Mouse (Mus musculus) limb, embryonic 14.5 days (tissue): Measurements from ENCODE around the gene Selenoo. TPM values are rescaled to one million over a fixed set of nuclear protein-coding genes. Genes with fewer than 3 reads are reported as not detected.

ENCODE experiments used
- ATAC-seq: fragments of 200-750 bp; cut with Nextera tagmentation; 2 replicates; pipeline ENCODE4 v1.8.0; 2017; ENCODE audit warnings: low read depth, moderate number of reproducible peaks, moderate TSS enrichment; ENCODE audit not compliant: low FRiP score
- DNase-seq: peaks from one replicate; pipeline ENCODE4 v3.0.0-alpha.2; 2015; ENCODE audit warnings: low spot score
- H3K27ac ChIP-seq: fragments of 300-500 bp; sonication (generic); replicated peaks from 2 replicates; pipeline ENCODE4 v1.5.1; 2014; ENCODE audit warnings: low read depth, mild to moderate bottlenecking, low read length, moderate library complexity, mixed read lengths
- H3K27me3 ChIP-seq: fragments of 300-500 bp; sonication (generic); 2 replicates; pipeline ENCODE4 v1.6.1; 2014; ENCODE audit warnings: low read length, mixed read lengths; ENCODE audit not compliant: control insufficient read depth, insufficient read depth
- H3K36me3 ChIP-seq: fragments of 300-500 bp; sonication (generic); 2 replicates; pipeline ENCODE4 v1.6.1; 2014; ENCODE audit warnings: mild to moderate bottlenecking, low read length, moderate library complexity, mixed read lengths; ENCODE audit not compliant: control insufficient read depth, insufficient read depth
- H3K4me1 ChIP-seq: fragments of 300-500 bp; sonication (generic); 2 replicates; pipeline ENCODE4 v1.6.1; 2014; ENCODE audit warnings: antibody characterized with exemption, low read length, mixed read lengths; ENCODE audit not compliant: control insufficient read depth, insufficient read depth
- H3K4me2 ChIP-seq: fragments of 300-500 bp; sonication (generic); replicated peaks from 2 replicates; pipeline ENCODE4 v1.6.1; 2014; ENCODE audit warnings: low read depth, mild to moderate bottlenecking, low read length, moderate library complexity; ENCODE audit not compliant: severe bottlenecking
- H3K4me3 ChIP-seq: fragments of 300-500 bp; sonication (generic); replicated peaks from 2 replicates; pipeline ENCODE4 v1.5.1; 2014; ENCODE audit warnings: low read length
- H3K9ac ChIP-seq: fragments of 300-500 bp; sonication (generic); 2 replicates; pipeline ENCODE4 v1.6.1; 2014; ENCODE audit warnings: mild to moderate bottlenecking, low read depth, low read length, moderate library complexity; ENCODE audit not compliant: severe bottlenecking
- H3K9me3 ChIP-seq: fragments of 300-500 bp; sonication (generic); 2 replicates; pipeline ENCODE4 v1.6.1; 2016; ENCODE audit warnings: low read length; ENCODE audit not compliant: control insufficient read depth
- POLR2A ChIP-seq: fragments of 200-500 bp; IDR thresholded peaks from 2 replicates; pipeline ENCODE4 v1.8.0; 2012; ENCODE audit warnings: inconsistent platforms, mild to moderate bottlenecking, moderate library complexity, borderline replicate concordance; ENCODE audit not compliant: insufficient read depth, insufficient read length; ENCODE audit errors: extremely low read depth
- WGBS: fragments of 180-500 bp; shearing (Covaris S2); extraction: QIAGEN DNeasy Blood & Tissue Kit; methylation state at CpG from one replicate; pipeline ENCODE4 v1.1.7; 2014; 5-methylcytosine and 5-hydroxymethylcytosine counted together
- polyA plus RNA-seq, 2 experiments: library from polyadenylated mRNA; depleted of rRNA in 1 of 2; stranded (reverse) in 1 of 2; unstranded in 1 of 2; fragments of >200 nt; fragmentation: Nextera tagmentation in 1 of 2; extraction: Ambion mirVana in 1 of 2; gene quantifications; 2 replicates each; pipeline versions ENCODE4 v1.2.1 to v1.2.3; 2012 to 2014

Selenoo gene
- polyA plus RNA-seq, 2 experiments: 20.6 to 32.7 TPM

- H3K36me3 ChIP-seq: peaks cover 36% of the 10 kb centered on the region
- H3K9ac ChIP-seq: 0 out of 2 replicates have a peak overlapping the region, but pooled peaks have one; percentile 89
- TF ChIP-seq POLR2A: no peak
- H3K4me3 ChIP-seq: no peak overlapping the region
- ATAC-seq: no peak
- no peaks in the 10 kb centered on the region for H3K9me3 ChIP-seq
- H3K27me3 ChIP-seq: no peaks in the 10 kb centered on the region
- peak overlapping the region; percentile 88; the same call in 1 of the 2 replicates for H3K4me2 ChIP-seq
- no peak overlapping the region for H3K27ac ChIP-seq
- H3K4me1 ChIP-seq: peaks cover 28% of the 10 kb centered on the region
- DNase-seq: no peak
- WGBS: 42% methylated on average over 9 of the region's 9 CpGs
Measured at GRCm38 (mm10) chr15:89078208-89078836, 10.6 kb upstream of the Selenoo start.

- H3K4me2 ChIP-seq: no peak overlapping the region
- no peak overlapping the region for H3K9ac ChIP-seq
- 93% methylated on average over 1 of the region's 1 CpGs for WGBS
- H3K27me3 ChIP-seq: no peaks in the 10 kb centered on the region
- no peak overlapping the region for H3K4me3 ChIP-seq
- H3K36me3 ChIP-seq: peaks cover 75% of the 10 kb centered on the region
- TF ChIP-seq POLR2A: no peak
- no peak overlapping the region for H3K27ac ChIP-seq
- no peaks in the 10 kb centered on the region for H3K9me3 ChIP-seq
- ATAC-seq (no peak), DNase-seq (no peak)
- no peaks in the 10 kb centered on the region for H3K4me1 ChIP-seq
Measured at GRCm38 (mm10) chr15:89083906-89084305, 5.0 kb upstream of the Selenoo start.

GRCm38 (mm10) chr15:89084826-89085225 lies 4.1 kb upstream of the Selenoo start:
- DNase-seq: no peak
- no peak overlapping the region for H3K9ac ChIP-seq
- no peak overlapping the region for H3K4me3 ChIP-seq
- no peaks in the 10 kb centered on the region for H3K9me3 ChIP-seq
- no peak for ATAC-seq
- H3K27me3 ChIP-seq: no peaks in the 10 kb centered on the region
- H3K4me1 ChIP-seq: peaks cover 3% of the 10 kb centered on the region
- 91% methylated on average over 2 of the region's 2 CpGs for WGBS
- TF ChIP-seq POLR2A: no peak
- no peak overlapping the region for H3K27ac ChIP-seq
- peaks cover 72% of the 10 kb centered on the region for H3K36me3 ChIP-seq
- H3K4me2 ChIP-seq: no peak overlapping the region

GRCm38 (mm10) chr15:89089248-89090051 lies 566 bp downstream of the Selenoo start:
- Histone ChIP-seq H3K9me3 (no peaks in the 10 kb centered on the region), H3K27ac (0 out of 2 replicates have a peak overlapping the region, but pooled peaks have one; percentile 19), H3K36me3 (peaks cover 58% of the 10 kb centered on the region), H3K9ac (peak overlapping the region; percentile 89), H3K27me3 (no peaks in the 10 kb centered on the region), H3K4me1 (peaks cover 6% of the 10 kb centered on the region), H3K4me3 (peak overlapping the region; percentile 97), H3K4me2 (peak overlapping the region; percentile 94)
- 4% methylated on average over 51 of the region's 68 CpGs for WGBS
- peak; percentile 50 for ATAC-seq
- TF ChIP-seq POLR2A: no peak
- no peak for DNase-seq

GRCm38 (mm10) chr15:89090662-89091061 lies 1.8 kb downstream of the Selenoo start:
- WGBS: 60% methylated on average over 4 of the region's 4 CpGs
- Histone ChIP-seq H3K9ac (no peak overlapping the region), H3K4me3 (no peak overlapping the region)

More at GRCm38 (mm10) chr15:89090662-89091061, 1.8 kb downstream of the Selenoo start:
- H3K4me1 ChIP-seq: peaks cover 6% of the 10 kb centered on the region
- ATAC-seq (no peak), DNase-seq (no peak)
- no peak overlapping the region for H3K4me2 ChIP-seq
- TF ChIP-seq POLR2A: no peak
- no peaks in the 10 kb centered on the region for H3K27me3 ChIP-seq
- peaks cover 58% of the 10 kb centered on the region for H3K36me3 ChIP-seq
- H3K27ac ChIP-seq: no peak overlapping the region
- no peaks in the 10 kb centered on the region for H3K9me3 ChIP-seq
